Mouse (Mus musculus) neural tube, embryonic 14.5 days (tissue): ENCODE measurements around the gene Mb21d2. TPM values are rescaled to one million over a fixed set of nuclear protein-coding genes. Genes with fewer than 3 reads are reported as not detected.

Experiments
- polyA plus RNA-seq: library from polyadenylated mRNA; unstranded; fragments of >200 nt; fragmentation: Nextera tagmentation; extraction: Ambion mirVana; gene quantifications from 2 replicates; pipeline ENCODE4 v1.2.1, GENCODE M21; 2014

Gene Mb21d2
- polyA plus RNA-seq, 1 experiment from 2014 or later, result 18.7 TPM

Other genes starting within 250 kb of the Mb21d2 start
- 56.6 and 79.8 TPM in 2 replicates for gene Fgf12, start 176.6 kb downstream of the Mb21d2 start, polyA plus RNA-seq